Mouse (Mus musculus): ENCODE results near the gene Rpsa. TPM values are rescaled to one million over a fixed set of nuclear protein-coding genes. Genes with fewer than 3 reads are reported as not detected.
"Not testable (repeated sequence)": the region's sequence is repeated elsewhere in the genome, so short reads cannot be mapped to it uniquely, and the experiment has no call there.

The Rpsa gene
- polyA plus RNA-seq, 1 experiment: not detected

DNA sequence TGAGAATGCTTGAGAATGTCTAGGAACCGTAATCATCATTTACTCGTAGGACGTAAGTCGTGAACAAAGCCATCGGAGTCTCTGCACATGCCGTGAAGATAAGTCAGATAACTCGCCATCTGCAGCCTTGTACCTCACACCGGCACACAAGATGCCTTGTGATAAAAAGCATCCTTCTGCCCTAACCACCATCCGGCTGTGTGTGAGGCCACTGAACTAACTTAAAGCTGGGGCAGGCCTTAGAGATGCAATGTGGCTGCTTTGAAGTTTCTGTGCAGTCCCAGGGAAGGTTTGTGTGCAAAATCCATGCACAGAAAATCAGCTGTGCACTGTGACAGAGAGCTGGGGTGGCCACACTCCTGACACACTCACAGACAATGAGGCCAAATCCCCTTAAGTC, 43.1 kb upstream of the Rpsa start:
- TF ChIP-seq CTCF (IDR thresholded peaks at IDR 0.05; ENCODE audit: insufficient read depth, low read depth, low read length) (no peak), POLR2A (IDR thresholded peaks at IDR 0.05; ENCODE audit: insufficient read depth, low read depth, low read length) (no peak)
- Histone ChIP-seq H3K4me1 (ENCODE audit: control insufficient read depth, insufficient read depth, low read length) (peaks cover 3% of the 10 kb centered on the region; the same call in 1 of the 2 replicates), H3K27ac (ENCODE audit: insufficient read depth, low read depth, low read length) (no peak overlapping the region), H3K4me3 (ENCODE audit: insufficient read depth, low read depth, low read length) (no peak overlapping the region)
- 73% methylated on average over 9 of the region's 9 CpGs for WGBS

DNA sequence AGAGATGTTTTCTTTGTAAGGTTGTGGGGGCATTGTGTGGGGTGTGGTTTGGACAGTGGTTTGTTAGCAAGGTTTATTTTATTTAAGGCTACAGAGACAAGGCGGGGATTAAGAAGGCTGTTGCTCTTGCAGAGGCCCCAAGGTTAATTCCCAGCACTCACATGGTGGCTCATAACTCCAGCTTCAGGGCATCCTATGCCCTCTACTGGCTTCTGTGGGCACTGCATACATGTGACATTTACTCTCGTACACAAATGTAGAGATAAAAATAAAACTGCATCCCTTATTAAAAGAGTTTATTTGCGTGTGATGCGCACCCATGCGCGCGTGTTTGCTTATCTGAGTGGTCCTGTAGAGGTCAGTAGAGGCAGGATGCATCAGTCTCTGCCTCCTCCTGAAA, 38.4 kb upstream of the Rpsa start:
- no peak for TF ChIP-seq CTCF (IDR thresholded peaks at IDR 0.05; ENCODE audit: insufficient read depth, low read depth, low read length)
- TF ChIP-seq POLR2A (IDR thresholded peaks at IDR 0.05; ENCODE audit: insufficient read depth, low read depth, low read length): no peak
- Histone ChIP-seq H3K27ac (ENCODE audit: insufficient read depth, low read depth, low read length) (no peak overlapping the region), H3K4me3 (ENCODE audit: insufficient read depth, low read depth, low read length) (no peak overlapping the region), H3K4me1 (ENCODE audit: control insufficient read depth, insufficient read depth, low read length) (no peaks in the 10 kb centered on the region)
- 84% methylated on average over 7 of the region's 7 CpGs for WGBS

DNA sequence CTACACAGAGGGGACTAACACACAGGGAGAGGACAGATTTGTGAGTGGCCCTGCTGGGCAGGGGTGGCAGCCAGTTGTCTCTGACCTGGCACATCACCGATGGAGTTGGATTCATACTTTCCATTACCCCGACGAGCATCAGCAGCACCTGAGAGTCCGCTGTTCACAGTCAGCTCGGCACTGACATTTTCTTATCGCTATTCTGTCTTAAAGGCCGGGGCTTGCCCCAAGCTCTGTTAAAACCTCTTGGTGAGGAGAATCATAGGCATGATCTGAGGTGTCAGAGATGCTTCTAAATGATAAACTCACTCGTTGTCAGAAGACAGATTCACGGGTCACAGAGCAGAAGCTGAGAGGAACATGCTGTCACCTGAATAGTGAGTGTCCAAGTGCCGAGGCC, 36.4 kb upstream of the Rpsa start:
- Histone ChIP-seq H3K4me1 (ENCODE audit: control insufficient read depth, insufficient read depth, low read length) (no peaks in the 10 kb centered on the region), H3K4me3 (ENCODE audit: insufficient read depth, low read depth, low read length) (no peak overlapping the region), H3K27ac (ENCODE audit: insufficient read depth, low read depth, low read length) (no peak overlapping the region)
- WGBS: 87% methylated on average over 10 of the region's 10 CpGs
- no peak for TF ChIP-seq CTCF (IDR thresholded peaks at IDR 0.05; ENCODE audit: insufficient read depth, low read depth, low read length)
- no peak for TF ChIP-seq POLR2A (IDR thresholded peaks at IDR 0.05; ENCODE audit: insufficient read depth, low read depth, low read length)

DNA sequence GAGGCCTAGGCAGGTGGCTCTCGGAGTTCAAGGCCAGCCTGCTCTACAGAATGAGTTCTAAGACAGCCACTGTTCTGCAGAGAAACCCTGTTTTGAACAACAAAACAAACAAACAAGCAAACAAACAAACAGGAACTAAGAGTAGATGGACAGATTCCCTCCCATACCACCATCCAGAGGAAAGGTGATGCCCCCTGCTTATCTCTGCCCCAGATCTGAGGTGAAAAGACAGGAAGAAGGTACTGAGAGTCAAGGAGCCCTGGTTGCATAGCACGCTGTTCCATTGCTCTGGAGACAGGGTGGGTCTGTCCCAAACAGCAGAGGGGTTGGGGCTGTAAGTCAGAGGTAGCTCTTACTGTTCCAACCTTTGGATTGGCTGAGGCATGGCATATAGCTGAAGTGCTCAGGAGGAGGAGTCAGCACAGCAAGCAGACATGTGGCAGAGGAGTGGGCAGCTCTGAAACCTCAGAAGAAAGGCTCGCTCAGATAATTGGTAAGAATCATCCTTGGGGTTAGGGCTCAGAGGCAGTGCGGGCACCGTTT, 35.7 kb upstream of the Rpsa start, which contains the start of gene Ccr8:
TSS of gene Ccr8 (plus strand) at position 419 of the 543 bp plus-strand sequence.
- Histone ChIP-seq H3K4me1 (ENCODE audit: control insufficient read depth, insufficient read depth, low read length) (no peaks in the 10 kb centered on the region), H3K27ac (ENCODE audit: insufficient read depth, low read depth, low read length) (no peak within 1 kb of the TSS), H3K4me3 (ENCODE audit: insufficient read depth, low read depth, low read length) (no peak within 1 kb of the TSS)
- WGBS: 79% methylated on average over 5 of the region's 5 CpGs
- no peak for TF ChIP-seq POLR2A (IDR thresholded peaks at IDR 0.05; ENCODE audit: insufficient read depth, low read depth, low read length)
- TF ChIP-seq CTCF (IDR thresholded peaks at IDR 0.05; ENCODE audit: insufficient read depth, low read depth, low read length): no peak

GRCm38 (mm10) chr9:120093701-120094100, 33.8 kb upstream of the Rpsa start:
- TF ChIP-seq CTCF (IDR thresholded peaks at IDR 0.05; ENCODE audit: insufficient read depth, low read depth, low read length): no peak
- no peak for TF ChIP-seq POLR2A (IDR thresholded peaks at IDR 0.05; ENCODE audit: insufficient read depth, low read depth, low read length)
- 93% methylated on average over 13 of the region's 13 CpGs for WGBS
- H3K4me1 ChIP-seq (ENCODE audit: control insufficient read depth, insufficient read depth, low read length): peaks cover 4% of the 10 kb centered on the region; the same call in 1 of the 2 replicates
- no peak overlapping the region for H3K4me3 ChIP-seq (ENCODE audit: insufficient read depth, low read depth, low read length)
- no peak overlapping the region for H3K27ac ChIP-seq (ENCODE audit: insufficient read depth, low read depth, low read length)

GRCm38 (mm10) chr9:120095886-120096285, 31.6 kb upstream of the Rpsa start:
- no peak overlapping the region for H3K27ac ChIP-seq (ENCODE audit: insufficient read depth, low read depth, low read length)
- TF ChIP-seq CTCF (IDR thresholded peaks at IDR 0.05; ENCODE audit: insufficient read depth, low read depth, low read length): no peak
- TF ChIP-seq POLR2A (IDR thresholded peaks at IDR 0.05; ENCODE audit: insufficient read depth, low read depth, low read length): no peak
- 69% methylated on average over 7 of the region's 7 CpGs for WGBS
- peaks cover 4% of the 10 kb centered on the region; the same call in 1 of the 2 replicates for H3K4me1 ChIP-seq (ENCODE audit: control insufficient read depth, insufficient read depth, low read length)
- no peak overlapping the region for H3K4me3 ChIP-seq (ENCODE audit: insufficient read depth, low read depth, low read length)

DNA sequence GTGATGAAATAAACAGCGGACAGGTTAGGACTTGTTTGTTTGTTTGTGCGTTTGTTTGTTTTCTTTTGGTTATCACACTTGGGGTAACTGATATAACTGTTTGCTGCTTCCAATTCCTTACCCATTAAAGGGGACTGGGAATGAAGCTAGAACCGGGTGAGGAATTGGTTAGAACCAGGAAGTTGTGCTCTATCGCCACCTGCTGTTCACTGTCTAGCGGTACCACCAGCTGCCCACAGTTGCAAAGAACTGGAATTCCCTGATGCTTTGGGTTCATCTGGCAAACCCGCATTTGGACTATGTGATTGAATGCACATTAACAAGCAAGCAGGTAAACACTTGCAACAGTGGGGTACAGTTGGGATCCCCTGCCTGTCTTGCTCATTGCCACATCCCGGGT, 28.8 kb upstream of the Rpsa start:
- Histone ChIP-seq H3K4me1 (ENCODE audit: control insufficient read depth, insufficient read depth, low read length) (peaks cover 4% of the 10 kb centered on the region; the same call in 1 of the 2 replicates), H3K27ac (ENCODE audit: insufficient read depth, low read depth, low read length) (no peak overlapping the region), H3K4me3 (ENCODE audit: insufficient read depth, low read depth, low read length) (no peak overlapping the region)
- 17% methylated on average over 7 of the region's 7 CpGs for WGBS
- TF ChIP-seq POLR2A (IDR thresholded peaks at IDR 0.05; ENCODE audit: insufficient read depth, low read depth, low read length) (no peak), CTCF (IDR thresholded peaks at IDR 0.05; ENCODE audit: insufficient read depth, low read depth, low read length) (no peak)

DNA sequence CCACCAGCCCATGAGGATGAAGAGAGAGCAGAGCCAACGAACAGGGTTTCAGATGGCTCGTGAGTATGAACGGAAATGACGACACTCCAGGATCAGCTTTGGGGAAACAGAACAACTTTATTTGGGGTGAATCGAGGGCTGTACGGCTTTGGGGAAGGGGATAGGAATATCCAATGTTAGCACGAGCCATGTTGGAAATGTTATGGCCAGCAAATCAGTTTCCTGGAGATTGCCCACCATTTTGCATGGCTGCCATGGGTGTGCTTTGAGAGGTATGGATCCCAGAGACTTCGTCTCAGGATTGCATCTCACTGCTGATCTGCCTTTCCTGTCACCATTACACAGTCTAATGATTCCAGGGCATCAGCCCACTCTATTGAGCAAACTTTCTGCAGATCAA, 28.2 kb upstream of the Rpsa start:
- TF ChIP-seq CTCF (IDR thresholded peaks at IDR 0.05; ENCODE audit: insufficient read depth, low read depth, low read length) (no peak), POLR2A (IDR thresholded peaks at IDR 0.05; ENCODE audit: insufficient read depth, low read depth, low read length) (no peak)
- H3K4me1 ChIP-seq (ENCODE audit: control insufficient read depth, insufficient read depth, low read length): peaks cover 4% of the 10 kb centered on the region; the same call in 1 of the 2 replicates
- WGBS: 88% methylated on average over 8 of the region's 8 CpGs
- no peak overlapping the region for H3K27ac ChIP-seq (ENCODE audit: insufficient read depth, low read depth, low read length)
- H3K4me3 ChIP-seq (ENCODE audit: insufficient read depth, low read depth, low read length): no peak overlapping the region

GRCm38 (mm10) chr9:120101165-120101564, 26.3 kb upstream of the Rpsa start:
- Histone ChIP-seq H3K4me3 (ENCODE audit: insufficient read depth, low read depth, low read length) (no peak overlapping the region), H3K27ac (ENCODE audit: insufficient read depth, low read depth, low read length) (no peak overlapping the region), H3K4me1 (ENCODE audit: control insufficient read depth, insufficient read depth, low read length) (peaks cover 4% of the 10 kb centered on the region; the same call in 1 of the 2 replicates)
- 100% methylated on average over 2 of the region's 2 CpGs for WGBS
- TF ChIP-seq POLR2A (IDR thresholded peaks at IDR 0.05; ENCODE audit: insufficient read depth, low read depth, low read length) (no peak), CTCF (IDR thresholded peaks at IDR 0.05; ENCODE audit: insufficient read depth, low read depth, low read length) (no peak)

- H3K4me3 ChIP-seq (ENCODE audit: insufficient read depth, low read depth, low read length); H3K4me1 ChIP-seq (ENCODE audit: control insufficient read depth, insufficient read depth, low read length); H3K27ac ChIP-seq (ENCODE audit: insufficient read depth, low read depth, low read length): not testable (repeated sequence)
- WGBS: 94% methylated on average over 12 of the region's 12 CpGs
These were observed 18.5 kb upstream of the Rpsa start for GRCm38 (mm10) chr9:120108953-120109352.

Measured in olfactory bulb, adult 2 months (tissue).